Mouse (Mus musculus): ENCODE results near the gene Daxx. TPM values are rescaled to one million over a fixed set of nuclear protein-coding genes. Genes with fewer than 3 reads are reported as not detected.

The Daxx gene
- total RNA-seq, 2 experiments from 2014 or later, result 27.4 to 27.9 TPM

DNA sequence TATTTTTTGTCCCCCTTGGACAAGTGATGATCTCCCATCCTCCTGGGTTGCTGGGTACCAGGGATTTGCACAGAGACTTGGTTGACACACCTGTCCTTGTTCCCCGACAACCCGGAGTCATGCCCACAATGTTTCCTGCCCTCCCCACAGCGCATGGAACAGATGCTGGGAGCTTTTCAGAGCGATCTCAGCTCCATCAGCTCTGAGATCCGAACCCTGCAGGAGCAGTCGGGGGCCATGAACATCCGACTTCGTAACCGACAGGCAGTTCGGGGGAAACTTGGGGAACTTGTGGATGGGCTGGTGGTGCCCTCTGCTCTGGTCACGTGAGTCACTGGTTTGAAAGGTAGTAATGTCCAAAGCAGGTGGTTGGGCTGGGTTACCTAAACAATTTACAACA, 49.2 kb downstream of the Daxx start:
- no peak for DNase-seq (ENCODE audit: extremely low spot score in 1 of 2, low spot score in 1 of 2)

DNA sequence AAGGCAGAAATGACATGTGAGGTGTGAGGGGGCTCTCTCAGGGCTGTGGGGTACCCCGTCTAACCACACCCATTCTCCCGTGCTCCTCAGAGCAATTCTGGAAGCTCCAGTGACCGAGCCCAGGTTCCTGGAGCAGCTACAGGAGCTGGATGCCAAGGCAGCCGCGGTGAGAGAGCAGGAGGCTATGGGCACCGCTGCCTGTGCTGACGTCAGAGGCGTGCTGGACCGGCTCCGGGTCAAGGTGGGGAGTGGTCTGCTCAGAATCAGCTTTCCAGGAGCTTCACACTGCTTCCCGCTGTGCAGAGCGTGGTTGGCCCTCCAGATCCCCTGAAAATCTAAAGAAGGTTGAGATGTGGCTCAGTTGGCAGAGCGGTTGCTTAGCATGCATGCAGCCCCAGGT, 49.9 kb downstream of the Daxx start:
- no peak for DNase-seq (ENCODE audit: extremely low spot score in 1 of 2, low spot score in 1 of 2)

DNA sequence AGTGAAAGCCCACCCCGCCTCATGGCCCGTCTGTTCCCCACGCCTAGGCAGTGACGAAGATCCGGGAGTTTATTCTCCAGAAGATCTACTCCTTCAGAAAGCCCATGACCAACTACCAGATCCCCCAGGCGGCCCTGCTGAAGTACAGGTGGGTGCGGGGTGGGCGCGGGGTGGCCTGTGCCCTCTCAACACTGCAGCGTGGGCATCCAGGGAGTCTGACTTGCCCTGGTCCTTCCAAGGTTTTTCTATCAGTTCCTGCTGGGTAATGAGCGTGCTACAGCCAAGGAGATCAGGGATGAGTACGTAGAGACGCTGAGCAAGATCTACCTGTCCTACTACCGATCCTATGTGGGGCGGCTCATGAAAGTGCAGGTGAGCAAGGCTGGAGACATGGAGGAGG, 50.7 kb downstream of the Daxx start:
- no peak for DNase-seq (ENCODE audit: extremely low spot score in 1 of 2, low spot score in 1 of 2)

DNA sequence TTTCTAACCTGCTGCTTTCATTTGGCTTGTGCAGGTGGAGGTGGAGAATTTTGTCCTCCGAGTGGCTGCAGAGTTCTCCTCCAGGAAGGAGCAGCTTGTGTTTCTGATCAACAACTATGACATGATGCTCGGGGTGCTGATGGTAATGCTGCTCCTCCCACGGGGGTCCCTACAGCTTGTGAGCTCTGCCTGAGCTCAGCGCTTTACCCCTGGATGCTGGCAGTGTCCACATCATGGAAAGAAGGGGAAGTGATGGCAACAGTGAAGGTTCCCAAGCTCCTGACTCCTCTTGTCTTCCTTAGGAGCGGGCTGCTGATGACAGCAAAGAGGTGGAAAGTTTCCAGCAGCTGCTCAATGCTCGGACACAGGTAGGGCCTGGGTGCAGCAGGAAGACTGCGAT, 53.7 kb downstream of the Daxx start:
- DNase-seq (ENCODE audit: extremely low spot score in 1 of 2, low spot score in 1 of 2), result no peak

Small RNAs within 50 kb of the gene (microRNA-seq; reads per million reads assigned to microRNA genes)
- 0 reads per million in 2 experiments for gene Gm27740

Other genes starting within 250 kb of the Daxx start
- 100 to 1,000 TPM; 129 to 152 TPM for gene Hnrnpm, start 222.6 kb upstream of the Daxx start, total RNA-seq (2021)
- gene March2, start 190.7 kb upstream of the Daxx start, total RNA-seq (2021), result 10 to 100 TPM; 80.9 to 84.4 TPM
- 100 to 1,000 TPM; 304 to 328 TPM for gene Rab11b, start 148.9 kb upstream of the Daxx start, total RNA-seq (2021)
- gene Angptl4, start 127.6 kb upstream of the Daxx start, total RNA-seq (2021), result 1 to 10 TPM; 3.8 to 4.0 TPM
- 10 to 100 TPM; 27.8 to 35.8 TPM for gene Kank3, start 98.9 kb upstream of the Daxx start, total RNA-seq (2021)
- 100 to 1,000 TPM; 728 to 834 TPM for gene Rps28, start 84.9 kb upstream of the Daxx start, total RNA-seq (2021)
- gene Ndufa7, start 84.8 kb upstream of the Daxx start, total RNA-seq (2021), result 100 to 1,000 TPM; 214 to 222 TPM
- 10 to 100 TPM; 23.7 to 23.8 TPM for gene Cd320, start 66.3 kb upstream of the Daxx start, total RNA-seq (2021)
- gene Gm7029, start 35.6 kb upstream of the Daxx start, total RNA-seq (2021), result not detected
- gene Kifc1, start 18.8 kb upstream of the Daxx start, total RNA-seq (2021), result 1 to 10 TPM; 1.9 to 2.1 TPM
- gene Platr17, start 4.3 kb upstream of the Daxx start, total RNA-seq (2021), result not detected
- 10 to 100 TPM; 36.2 to 37.0 TPM for gene Tapbp, start 6.5 kb downstream of the Daxx start, total RNA-seq (2021)
- 10 to 100 TPM; 27.7 to 29.6 TPM for gene Zbtb22, start 6.5 kb downstream of the Daxx start, total RNA-seq (2021)
- gene Rgl2, start 20.1 kb downstream of the Daxx start, total RNA-seq (2021), result 10 to 100 TPM; 53.4 to 72.7 TPM
- 10 to 100 TPM; 95.7 to 97.8 TPM for gene Pfdn6, start 30.9 kb downstream of the Daxx start, total RNA-seq (2021)
- 10 to 100 TPM; 13.2 to 14.2 TPM for gene Wdr46, start 31.2 kb downstream of the Daxx start, total RNA-seq (2021)
- 1 to 10 TPM; 6.0 to 6.6 TPM for gene B3galt4, start 42.1 kb downstream of the Daxx start, total RNA-seq (2021)
- 10 to 100 TPM; 85.0 to 95.9 TPM for gene Vps52, start 46.4 kb downstream of the Daxx start, total RNA-seq (2021)
- 100 to 1,000 TPM; 311 to 351 TPM for gene Rps18, start 46.6 kb downstream of the Daxx start, total RNA-seq (2021)
- gene H2-K1, start 90.9 kb downstream of the Daxx start, total RNA-seq (2021), result 10 to 100 TPM; 15.8 to 19.7 TPM
- 10 to 100 TPM; 37.1 to 44.3 TPM for gene Ring1, start 115.3 kb downstream of the Daxx start, total RNA-seq (2021)
- gene H2-Ke6, start 118.6 kb downstream of the Daxx start, total RNA-seq (2021), result 10 to 100 TPM; 54.3 to 63.9 TPM
- gene Slc39a7, start 122.3 kb downstream of the Daxx start, total RNA-seq (2021), result 10 to 100 TPM; 94.3 to 95.5 TPM
- 10 to 100 TPM; 76.0 to 83.6 TPM for gene Rxrb, start 122.4 kb downstream of the Daxx start, total RNA-seq (2021)
- 10 to 100 TPM; 23.5 to 25.3 TPM for gene Col11a2, start 130.0 kb downstream of the Daxx start, total RNA-seq (2021)
- gene H2-Oa, start 182.9 kb downstream of the Daxx start, total RNA-seq (2021), result under 1 TPM; 0.42 to 0.45 TPM
- 10 to 100 TPM; 32.3 to 35.1 TPM for gene H2-DMa, start 210.1 kb downstream of the Daxx start, total RNA-seq (2021)
- gene Brd2, start 213.2 kb downstream of the Daxx start, total RNA-seq (2021), result 100 to 1,000 TPM; 196 to 216 TPM
- under 1 TPM; 0.69 to 0.94 TPM for gene H2-DMb2, start 233.9 kb downstream of the Daxx start, total RNA-seq (2021)
- gene H2-DMb1, start 243.7 kb downstream of the Daxx start, total RNA-seq (2021), result 1 to 10 TPM; 1.8 to 3.4 TPM